Mouse (Mus musculus) heart, postnatal 4 days (tissue): Measurements from ENCODE around the gene Cacna1s. TPM values are rescaled to one million over a fixed set of nuclear protein-coding genes. Genes with fewer than 3 reads are reported as not detected.

Experiments
- DNase-seq: peaks from one replicate; pipeline ENCODE4 v3.0.0; 2021
- total RNA-seq, 2 experiments: library from RNA; stranded (reverse); gene quantifications; 2 replicates each; pipeline ENCODE4 v1.2.3; 2021

Cacna1s gene
- total RNA-seq, 2 experiments from 2014 or later: 1.2 to 1.8 TPM

- DNase-seq: no peak
Observed at GRCm38 (mm10) chr1:136118875-136119274, 66.3 kb downstream of the Cacna1s start.

GRCm38 (mm10) chr1:136119571-136120262 lies 67.2 kb downstream of the Cacna1s start:
- DNase-seq: no peak

GRCm38 (mm10) chr1:136120263-136120603 lies 67.7 kb downstream of the Cacna1s start:
- no peak for DNase-seq

DNA sequence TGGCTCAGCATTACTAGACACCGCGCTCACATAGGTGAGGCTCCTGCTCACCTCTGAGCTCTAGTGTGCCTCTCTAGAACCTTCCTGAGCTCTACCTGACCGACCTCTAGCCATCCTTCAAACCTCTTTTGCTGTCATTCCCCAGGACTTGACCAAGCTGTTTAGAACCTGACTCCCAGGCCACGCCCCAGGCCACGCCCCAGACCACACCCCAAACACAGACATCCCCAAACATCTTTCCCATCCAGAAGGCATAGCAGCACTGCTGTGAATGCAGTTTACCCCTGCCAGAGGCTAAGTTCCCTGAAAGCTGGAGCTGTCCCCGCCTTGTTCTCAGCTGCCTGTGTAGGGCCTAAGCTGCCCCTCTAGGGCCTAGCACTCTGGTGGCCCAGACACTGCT lies 68.2 kb downstream of the Cacna1s start:
- no peak for DNase-seq

DNA sequence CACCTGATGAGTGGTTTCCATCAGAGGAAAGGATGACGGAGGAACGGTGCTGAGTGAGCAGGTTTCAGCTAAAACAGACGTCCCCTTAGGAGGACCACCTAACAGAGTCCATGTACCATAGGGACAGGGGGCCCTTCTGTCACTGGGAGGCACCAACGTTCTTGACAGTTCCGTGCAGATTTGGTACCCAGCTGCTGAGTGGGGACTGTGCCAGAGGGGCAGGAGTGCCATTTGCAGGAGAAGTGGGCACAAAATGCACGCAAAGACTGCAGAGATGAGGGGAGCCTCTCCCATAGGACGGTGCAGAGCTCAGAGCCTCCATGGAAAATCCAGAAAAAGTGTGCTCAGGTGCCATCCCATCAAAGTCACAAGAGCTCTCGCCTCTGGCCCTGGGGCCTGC lies 69.5 kb downstream of the Cacna1s start:
- DNase-seq: no peak

DNA sequence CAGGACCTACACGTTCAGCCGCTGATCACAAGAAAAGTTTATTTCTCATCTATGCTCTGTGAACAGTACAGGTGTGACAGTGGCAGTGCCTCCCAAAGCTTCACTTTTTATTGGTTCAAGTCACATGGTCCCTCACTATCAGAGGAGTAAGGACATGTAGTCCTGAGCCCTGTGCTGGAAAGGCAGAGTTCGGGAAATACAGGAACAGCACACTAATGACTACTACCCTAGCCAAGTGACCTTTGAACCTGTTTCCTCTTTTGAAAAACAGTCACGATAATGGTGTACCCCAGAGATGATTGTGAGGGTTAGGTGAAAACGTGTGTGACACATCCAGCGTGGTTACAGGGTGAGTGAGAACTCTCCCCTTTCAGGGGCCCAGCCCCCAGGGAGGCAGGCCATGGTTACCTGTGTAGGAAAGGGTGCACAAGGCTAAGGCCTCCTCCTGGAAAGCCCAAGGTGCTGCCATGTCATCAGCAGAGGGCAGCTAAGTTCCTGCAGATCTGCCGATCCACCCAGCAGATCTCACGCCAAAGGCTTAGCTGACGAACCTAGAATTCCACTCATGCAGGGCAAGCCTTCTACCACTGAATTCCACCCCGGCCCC lies 73.7 kb downstream of the Cacna1s start:
- no peak for DNase-seq

DNA sequence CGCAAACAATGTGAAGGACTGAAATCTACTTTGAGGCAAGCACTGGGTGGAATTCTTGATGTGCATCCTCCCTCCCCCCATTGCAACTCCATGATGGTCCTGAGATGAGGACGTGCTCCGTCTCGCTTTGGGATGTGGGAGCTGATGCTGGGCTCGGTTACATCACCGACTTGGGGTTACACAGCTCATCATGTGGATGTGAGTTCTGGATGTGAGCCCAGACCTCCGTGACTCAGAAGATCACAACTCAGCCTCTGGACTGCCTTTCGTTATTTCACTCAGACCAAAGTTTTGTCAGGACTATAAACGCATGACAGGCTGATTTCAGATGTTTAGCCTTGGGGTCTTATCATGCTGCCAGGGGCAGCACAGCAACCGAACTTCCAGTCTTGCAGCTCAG lies 74.3 kb downstream of the Cacna1s start:
- DNase-seq: peak; percentile 69

DNA sequence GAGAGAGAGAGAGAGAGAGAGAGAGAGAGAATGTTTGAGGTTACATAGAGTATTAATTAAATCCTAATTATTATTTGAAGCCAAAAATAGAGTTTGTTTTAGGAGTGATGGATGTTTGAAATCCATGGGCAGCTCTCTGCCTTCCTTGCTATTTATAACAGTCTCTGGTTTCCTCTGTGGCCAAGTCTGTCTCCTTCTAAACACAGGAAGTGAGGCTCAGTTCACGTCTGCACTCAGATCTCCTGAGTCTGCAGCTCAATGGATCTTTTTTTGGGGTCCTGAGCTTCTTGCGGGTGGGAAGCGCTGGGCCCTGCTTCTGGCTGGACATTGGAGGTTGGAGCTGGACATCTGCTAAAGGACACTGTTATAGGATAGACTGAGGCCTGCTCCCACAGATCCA lies 75.3 kb downstream of the Cacna1s start:
- no peak for DNase-seq

GRCm38 (mm10) chr1:136128416-136128815 lies 75.9 kb downstream of the Cacna1s start:
- no peak for DNase-seq

DNA sequence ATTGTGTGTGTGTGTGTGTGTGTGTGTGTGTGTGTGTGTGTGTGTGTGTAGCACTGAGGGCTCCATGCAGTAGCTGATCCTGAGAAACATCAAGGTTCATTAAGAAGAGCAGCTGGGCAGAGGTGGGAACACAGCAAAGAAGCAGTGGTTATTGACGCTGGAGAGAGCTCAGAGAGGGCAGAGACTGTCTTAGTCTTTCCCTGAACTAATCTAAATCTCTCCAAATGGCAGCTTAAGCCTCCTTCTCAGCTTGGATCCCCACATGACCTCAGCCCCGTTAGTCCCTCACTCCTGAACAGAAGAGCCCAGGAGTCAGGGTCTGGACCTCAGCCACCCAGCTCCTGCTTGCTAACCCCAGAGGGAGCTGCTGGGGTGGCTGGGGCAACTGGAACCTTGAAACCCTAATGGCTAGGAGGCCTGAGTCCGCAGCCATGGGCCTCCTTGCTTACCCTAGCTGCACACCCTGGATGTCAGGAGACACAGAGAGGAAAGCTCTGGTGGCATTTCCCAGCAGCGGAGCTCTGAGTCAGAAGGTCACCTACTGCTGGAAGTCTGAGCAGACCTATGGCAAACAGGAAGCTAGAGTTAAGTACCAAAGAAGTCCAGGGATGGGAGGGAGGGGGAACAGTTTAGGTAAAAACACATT lies 76.5 kb downstream of the Cacna1s start:
- no peak for DNase-seq

GRCm38 (mm10) chr1:136130107-136130506 lies 77.6 kb downstream of the Cacna1s start:
- DNase-seq: no peak

DNA sequence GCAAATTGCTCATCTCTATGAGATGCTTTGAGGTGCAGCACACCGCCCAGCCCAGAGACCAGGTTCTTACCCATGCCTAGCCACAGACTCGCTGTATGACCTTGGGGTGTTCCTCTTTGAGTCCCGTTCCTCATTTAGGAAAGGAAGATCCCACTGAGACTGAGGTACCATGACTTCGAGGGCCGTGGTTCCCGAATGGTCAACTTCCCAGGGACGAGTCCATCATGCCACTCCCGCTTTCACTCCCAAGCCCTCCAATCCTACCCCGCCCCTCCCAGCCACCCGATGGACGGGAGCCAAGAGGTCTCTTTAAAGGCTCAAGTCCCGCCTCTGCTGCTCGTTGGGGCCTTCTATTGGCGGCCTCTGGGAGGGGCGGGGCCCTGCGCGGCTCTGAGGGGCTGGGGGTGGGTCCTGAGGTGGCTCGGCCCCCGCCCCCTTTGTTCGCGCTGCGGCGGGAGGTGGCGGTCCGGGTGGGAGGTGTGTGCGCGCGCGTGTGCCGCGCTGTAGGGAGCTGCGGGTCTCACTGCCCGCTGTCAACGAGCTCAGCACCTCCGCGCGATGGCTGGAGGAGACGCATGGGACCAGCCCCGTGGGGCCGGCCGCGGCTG lies 78.5 kb downstream of the Cacna1s start, which contains the start of gene Kif21b:
Kif21b (plus strand) TSS at position 439 of the 608 bp plus-strand sequence.
- DNase-seq: peak; percentile 90

- no peak for DNase-seq
Observed at GRCm38 (mm10) chr1:136131603-136132291, 79.2 kb downstream of the Cacna1s start.

DNA sequence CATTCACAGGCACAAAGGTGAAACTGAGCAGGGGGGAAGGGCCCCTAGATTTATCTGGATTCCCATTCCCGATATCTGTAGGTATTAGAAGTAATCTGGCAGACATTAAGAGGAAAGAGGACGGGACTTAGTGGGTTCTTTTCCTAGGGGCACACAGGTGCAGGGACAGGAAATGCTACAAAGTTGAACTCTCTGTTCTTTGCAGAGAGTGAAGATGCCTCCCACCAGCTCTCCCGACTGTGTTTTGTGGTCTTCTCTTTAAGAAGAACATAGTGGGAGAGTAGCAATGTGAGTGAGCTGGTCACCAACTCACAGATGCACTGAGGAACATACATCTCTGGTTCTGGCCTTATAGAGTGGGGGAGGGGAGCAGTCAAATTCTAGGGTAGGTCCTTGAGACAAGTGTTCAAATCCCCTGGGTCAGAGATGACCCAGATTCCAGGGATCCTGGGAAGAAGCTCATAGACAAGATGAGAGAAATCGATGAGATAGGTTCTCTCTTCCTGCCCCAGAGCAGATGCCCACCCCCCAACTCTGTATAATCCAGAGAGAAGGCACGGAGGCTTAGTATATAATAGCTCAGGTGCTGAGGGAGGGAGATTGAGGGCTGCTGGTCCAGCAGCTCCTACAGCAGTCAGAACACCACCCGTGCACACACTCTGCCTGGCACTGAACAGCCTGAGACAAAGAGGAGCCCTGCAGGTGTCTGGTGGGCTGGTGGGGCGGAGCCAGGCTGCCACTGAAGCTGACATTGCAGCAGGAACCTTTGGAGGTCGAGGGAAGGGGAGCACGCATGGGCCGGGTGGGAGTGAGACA lies 80.0 kb downstream of the Cacna1s start:
- DNase-seq: no peak

GRCm38 (mm10) chr1:136133570-136134240 lies 81.2 kb downstream of the Cacna1s start:
- peak; percentile 36 for DNase-seq

- no peak for DNase-seq
Observed at GRCm38 (mm10) chr1:136134547-136134946, 82.0 kb downstream of the Cacna1s start.

GRCm38 (mm10) chr1:136135046-136135445 lies 82.5 kb downstream of the Cacna1s start:
- DNase-seq: no peak

DNA sequence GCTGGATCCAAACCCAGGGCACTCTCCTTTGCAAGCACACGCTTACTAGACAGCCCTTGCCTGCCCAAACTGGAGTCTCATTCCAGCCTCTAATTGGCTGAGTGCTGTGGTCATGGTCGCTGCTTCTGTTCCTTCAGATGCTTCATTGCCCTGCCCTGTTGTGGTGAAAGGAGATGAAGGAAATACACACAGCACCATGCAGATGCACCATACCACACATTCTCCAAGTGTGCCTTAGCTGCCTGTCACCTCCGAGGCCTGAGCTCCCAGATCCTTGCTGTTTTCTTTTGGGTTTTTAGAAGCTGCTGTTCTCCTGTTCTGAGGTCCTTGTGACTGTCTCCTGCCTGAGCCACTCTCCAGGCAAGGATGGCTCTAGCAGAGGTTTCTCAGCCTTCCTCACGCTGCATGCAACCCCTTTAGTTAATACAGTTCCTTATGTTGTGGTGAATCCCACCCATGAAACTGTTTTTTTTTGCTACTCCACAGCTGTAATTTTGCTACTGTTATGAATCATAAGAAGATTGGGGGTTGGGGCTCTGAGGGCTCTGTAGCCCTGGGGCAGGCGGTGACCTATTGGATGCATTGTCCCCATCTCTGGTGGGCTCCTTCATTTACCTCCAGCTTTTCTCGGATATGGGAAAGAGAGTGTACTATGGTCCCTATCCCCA lies 83.4 kb downstream of the Cacna1s start:
- no peak for DNase-seq

DNA sequence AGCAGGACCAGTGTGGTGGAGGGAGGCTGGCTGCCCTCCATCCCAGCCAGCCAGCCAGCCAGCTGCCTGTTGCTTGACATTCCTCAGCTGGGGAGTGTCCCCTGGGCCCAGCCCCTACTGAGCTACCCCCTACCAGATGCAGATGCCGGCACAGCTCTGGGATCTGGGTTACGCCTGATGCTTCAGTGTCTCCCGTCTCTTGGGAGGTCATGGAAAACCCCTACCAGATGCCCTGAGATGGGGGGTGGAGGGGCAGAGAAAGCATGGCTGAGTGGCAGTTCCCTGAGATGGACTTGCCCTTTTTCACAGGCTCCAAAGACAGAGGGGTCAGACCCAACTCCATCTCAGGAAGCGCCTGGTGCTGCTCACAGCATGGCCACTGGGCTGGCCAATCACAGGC lies 84.0 kb downstream of the Cacna1s start:
- peak; percentile 35 for DNase-seq

- DNase-seq: no peak
Observed at GRCm38 (mm10) chr1:136137071-136137531, 84.6 kb downstream of the Cacna1s start.

GRCm38 (mm10) chr1:136137575-136137974 lies 85.0 kb downstream of the Cacna1s start:
- DNase-seq: peak; percentile 69
